Comparison of ENCODE assay signal across 14 mouse cellular contexts in genomic region chr9:48465671-48466070, GRCm38 (mm10). TPM values are rescaled to one million over a fixed set of nuclear protein-coding genes. Genes with fewer than 3 reads are reported as not detected.
DNase-seq lines count a peak whose midpoint lies in the region; ATAC-seq and TF ChIP-seq lines count a peak whose summit lies in the region.
"Had no signal": no experiment of that assay in that cellular context is flagged by ENCODE, and none has a peak within 500 bp of the region (broad histone marks: within the 10 kb centered on the region; RNA-seq: fewer than 3 reads in every experiment).

No protein-coding gene starts in this region.

- no peaks in the 10 kb centered on the region for H3K4me1 ChIP-seq in intestine, postnatal 0 days (replicated peaks; ENCODE audit: control insufficient read depth, insufficient read depth, low read length)
- no peaks in the 10 kb centered on the region for H3K4me1 ChIP-seq in intestine, embryonic 15.5 days (replicated peaks)
- no peaks in the 10 kb centered on the region for H3K4me1 ChIP-seq in cortical plate, adult 2 months (ENCODE audit: control insufficient read depth, insufficient read depth, low read length)
- H3K4me1 ChIP-seq: embryonic facial prominence, embryonic 15.5 days; hindbrain, embryonic 13.5 days; midbrain, embryonic 13.5 days had no signal

- WGBS in intestine, postnatal 0 days, result 95% methylated on average over 3 of the region's 3 CpGs
- 95% methylated on average over 3 of the region's 3 CpGs for WGBS in intestine, embryonic 15.5 days

- H3K27ac ChIP-seq in intestine, postnatal 0 days (ENCODE audit: low read depth, low read length), result no peak overlapping the region
- no peak overlapping the region for H3K27ac ChIP-seq in intestine, embryonic 15.5 days
- H3K27ac ChIP-seq in cortical plate, adult 2 months (ENCODE audit: insufficient read depth, low read length), result no peak overlapping the region
- H3K27ac ChIP-seq: embryonic facial prominence, embryonic 15.5 days; hindbrain, embryonic 13.5 days; midbrain, embryonic 13.5 days had no signal

- no peaks in the 10 kb centered on the region for H3K27me3 ChIP-seq in intestine, postnatal 0 days (replicated peaks; ENCODE audit: control insufficient read depth, insufficient read depth, low read length)
- no peaks in the 10 kb centered on the region for H3K27me3 ChIP-seq in intestine, embryonic 15.5 days (replicated peaks)
- H3K27me3 ChIP-seq: embryonic facial prominence, embryonic 15.5 days; hindbrain, embryonic 13.5 days; midbrain, embryonic 13.5 days had no signal

- no peak overlapping the region for H3K4me2 ChIP-seq in intestine, postnatal 0 days (replicated peaks; ENCODE audit: low read depth)
- no peak overlapping the region for H3K4me2 ChIP-seq in intestine, embryonic 15.5 days (replicated peaks)
- H3K4me2 ChIP-seq: embryonic facial prominence, embryonic 15.5 days; hindbrain, embryonic 13.5 days; midbrain, embryonic 13.5 days had no signal

- H3K4me3 ChIP-seq in intestine, postnatal 0 days (ENCODE audit: low read depth, low read length), result no peak overlapping the region
- no peak overlapping the region for H3K4me3 ChIP-seq in intestine, embryonic 15.5 days (replicated peaks)
- H3K4me3 ChIP-seq in cortical plate, adult 2 months (ENCODE audit: insufficient read depth, low read length), result no peak overlapping the region
- H3K4me3 ChIP-seq: embryonic facial prominence, embryonic 15.5 days; hindbrain, embryonic 13.5 days; midbrain, embryonic 13.5 days had no signal

- TF ChIP-seq CTCF in intestine, postnatal 0 days (IDR thresholded peaks at IDR 0.05; ENCODE audit: low read depth), result peak; percentile 58
- TF ChIP-seq CTCF in cortical plate, adult 2 months (IDR thresholded peaks at IDR 0.05; ENCODE audit: extremely low read depth, insufficient read depth, low read length), result peak; percentile 18; the same call in 1 of the 2 replicates

- DNase-seq in thymus, postnatal 14 days, result peak; percentile 13
- no peak for DNase-seq in thymus, postnatal 10 days (ENCODE audit: low spot score in 2 of 2)
- no peak for DNase-seq in adrenal gland, postnatal 14 days
- DNase-seq: cerebellum, adult 11-12 months; gastrocnemius, postnatal 25 days had no signal

- no peak overlapping the region for H3K9ac ChIP-seq in intestine, postnatal 0 days (ENCODE audit: low read depth, low read length)
- H3K9ac ChIP-seq in intestine, embryonic 15.5 days, result no peak overlapping the region
- H3K9ac ChIP-seq: embryonic facial prominence, embryonic 15.5 days; hindbrain, embryonic 13.5 days; midbrain, embryonic 13.5 days had no signal

- peaks cover 9% of the 10 kb centered on the region; the same call in 1 of the 2 replicates for H3K36me3 ChIP-seq in intestine, postnatal 0 days (ENCODE audit: control insufficient read depth, insufficient read depth)
- H3K36me3 ChIP-seq in intestine, embryonic 15.5 days, result 0 out of 2 replicates have a peak, but pooled peaks cover 5% of the 10 kb centered on the region

- TF ChIP-seq POLR2A in cortical plate, adult 2 months (IDR thresholded peaks at IDR 0.05; ENCODE audit: extremely low read depth, insufficient read depth, low read length), result no peak

- H3K9me3 ChIP-seq in intestine, postnatal 0 days (ENCODE audit: control insufficient read depth), result no peaks in the 10 kb centered on the region
- no peaks in the 10 kb centered on the region for H3K9me3 ChIP-seq in intestine, embryonic 15.5 days
- H3K9me3 ChIP-seq: hindbrain, embryonic 13.5 days had no signal

- ATAC-seq in intestine, postnatal 0 days, result no peak
- no peak for ATAC-seq in intestine, embryonic 15.5 days
- no peak for ATAC-seq in frontal cortex, adult (ENCODE audit: low TSS enrichment)
- no peak for ATAC-seq in granulocyte monocyte progenitor cell, adult 5-6 weeks (replicated peaks; ENCODE audit: poor library complexity, severe bottlenecking)
- ATAC-seq: activated CD4-positive, CD25-positive, alpha-beta regulatory T cell, adult 4 months; midbrain, embryonic 13.5 days had no signal

RNA-seq across cellular contexts. Expression of gene Rexo2, which starts 14.8 kb away (rescaled TPM):
- 70.3 and 70.6 TPM in 2 replicates for polyA plus RNA-seq in intestine, postnatal 0 days (2015; fragmentation: Nextera tagmentation; extraction: Ambion mirVana)
- 109 and 119 TPM in 2 replicates for polyA plus RNA-seq in intestine, embryonic 15.5 days (2015; fragmentation: Nextera tagmentation; extraction: Ambion mirVana)
- 151 and 157 TPM in 2 replicates for polyA plus RNA-seq in cortical plate, adult 2 months (2012; rRNA removed)
- 93.9 and 124 TPM in 2 replicates for total RNA-seq in granulocyte monocyte progenitor cell, adult 5-6 weeks (2014; fragmentation: Nextera tagmentation)
- 131 and 156 TPM in 2 replicates for total RNA-seq in granulocyte monocyte progenitor cell, adult 5-6 weeks (2017)
- total RNA-seq in adrenal gland, postnatal 14 days (2021), result 92.9 and 94.2 TPM in 2 replicates

RNA-seq across cellular contexts. Expression of gene Rbm7, which starts 29.4 kb away (rescaled TPM):
- polyA plus RNA-seq in intestine, postnatal 0 days (2015; fragmentation: Nextera tagmentation; extraction: Ambion mirVana), result 73.5 and 74.0 TPM in 2 replicates
- polyA plus RNA-seq in intestine, embryonic 15.5 days (2015; fragmentation: Nextera tagmentation; extraction: Ambion mirVana), result 105 and 121 TPM in 2 replicates
- polyA plus RNA-seq in cortical plate, adult 2 months (2012; rRNA removed), result 30.7 and 31.5 TPM in 2 replicates
- total RNA-seq in granulocyte monocyte progenitor cell, adult 5-6 weeks (2014; fragmentation: Nextera tagmentation), result 76.4 and 85.5 TPM in 2 replicates
- 105 and 130 TPM in 2 replicates for total RNA-seq in granulocyte monocyte progenitor cell, adult 5-6 weeks (2017)
- total RNA-seq in adrenal gland, postnatal 14 days (2021), result 63.2 and 67.5 TPM in 2 replicates

RNA-seq across cellular contexts. Expression of gene Gm5617, which starts 29.6 kb away (rescaled TPM):
- polyA plus RNA-seq in intestine, postnatal 0 days (2015; fragmentation: Nextera tagmentation; extraction: Ambion mirVana), result 72.0 and 72.3 TPM in 2 replicates
- polyA plus RNA-seq in intestine, embryonic 15.5 days (2015; fragmentation: Nextera tagmentation; extraction: Ambion mirVana), result 27.8 and 30.2 TPM in 2 replicates
- 16.4 and 19.3 TPM in 2 replicates for polyA plus RNA-seq in cortical plate, adult 2 months (2012; rRNA removed)
- 4.6 and 25.5 TPM in 2 replicates for total RNA-seq in granulocyte monocyte progenitor cell, adult 5-6 weeks (2014; fragmentation: Nextera tagmentation)
- 0.52 and 4.2 TPM in 2 replicates for total RNA-seq in granulocyte monocyte progenitor cell, adult 5-6 weeks (2017)
- 42.8 and 47.2 TPM in 2 replicates for total RNA-seq in adrenal gland, postnatal 14 days (2021)
